Mouse (Mus musculus) mesoderm, embryonic 11.5 days (tissue): ENCODE data around the gene Dennd1c.
"Not testable (repeated sequence)": the region's sequence is repeated elsewhere in the genome, so short reads cannot be mapped to it uniquely, and the experiment has no call there.

ENCODE experiments used
- DNase-seq: peaks from one replicate; pipeline ENCODE4 v3.0.0-alpha.2; 2012; ENCODE audit warnings: low read depth, low spot score

Gene Dennd1c

GRCm38 (mm10) chr17:57095855-57096622 is 17.7 kb upstream of the Dennd1c start:
- DNase-seq, result peak; percentile 58

DNA sequence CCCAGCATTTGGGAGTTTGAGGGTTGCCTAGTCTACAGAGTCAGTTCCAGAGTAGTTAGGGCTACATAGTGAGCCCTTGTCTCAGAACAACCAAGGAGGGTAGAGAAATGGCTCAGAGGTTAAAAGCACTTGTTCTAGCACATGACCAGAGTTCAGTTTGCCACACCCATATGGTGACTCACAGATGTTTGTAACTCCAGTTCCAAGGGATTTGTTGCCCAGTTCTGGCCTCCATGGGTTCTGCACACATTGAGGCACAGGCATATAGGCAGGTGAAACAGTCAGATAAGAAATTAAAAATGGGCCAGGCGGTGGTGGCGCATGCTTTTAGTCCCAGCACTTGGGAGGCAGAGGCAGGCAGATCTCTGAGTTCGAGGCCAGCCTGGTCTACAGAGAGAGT is 15.9 kb upstream of the Dennd1c start:
- DNase-seq, result no peak

GRCm38 (mm10) chr17:57087049-57087832 is 8.9 kb upstream of the Dennd1c start, which contains the start of gene Tubb4a:
Gene Tubb4a, minus strand, starts transcription at chr17:57087782.
- peak; percentile 66 for DNase-seq

DNA sequence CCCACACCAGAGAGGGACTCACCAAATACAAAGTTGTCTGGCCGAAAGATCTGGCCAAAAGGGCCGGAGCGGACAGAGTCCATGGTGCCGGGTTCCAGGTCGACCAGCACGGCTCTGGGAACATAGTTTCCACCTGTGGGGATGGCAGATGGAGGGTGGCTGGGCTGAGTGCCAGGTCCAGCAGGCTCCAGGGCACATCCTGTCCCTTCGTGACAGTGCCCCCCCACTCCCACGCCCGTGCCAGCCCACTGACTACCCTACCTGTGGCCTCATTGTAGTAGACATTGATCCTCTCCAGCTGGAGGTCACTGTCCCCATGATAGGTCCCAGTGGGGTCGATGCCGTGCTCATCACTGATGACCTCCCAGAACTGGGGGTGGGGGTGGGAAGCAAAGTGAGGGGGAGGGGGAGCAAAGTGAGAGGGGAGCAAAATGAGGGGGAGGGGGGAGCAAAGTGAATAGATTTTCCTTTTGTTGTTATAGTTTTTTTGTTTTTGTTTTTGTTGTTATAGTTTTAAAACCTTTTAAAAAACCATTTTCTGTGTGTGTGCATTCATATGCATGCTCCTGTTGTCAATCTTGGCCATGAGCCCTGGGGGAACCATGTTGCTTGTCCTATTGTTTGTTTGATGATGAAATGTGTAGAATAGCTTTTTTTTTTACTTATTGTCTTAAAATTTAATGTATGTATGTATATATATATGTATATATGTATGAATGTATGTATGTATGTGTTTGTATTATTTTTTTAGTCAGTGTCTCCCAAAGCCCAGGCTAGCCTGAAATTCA is 7.8 kb upstream of the Dennd1c start:
- DNase-seq, result no peak

DNA sequence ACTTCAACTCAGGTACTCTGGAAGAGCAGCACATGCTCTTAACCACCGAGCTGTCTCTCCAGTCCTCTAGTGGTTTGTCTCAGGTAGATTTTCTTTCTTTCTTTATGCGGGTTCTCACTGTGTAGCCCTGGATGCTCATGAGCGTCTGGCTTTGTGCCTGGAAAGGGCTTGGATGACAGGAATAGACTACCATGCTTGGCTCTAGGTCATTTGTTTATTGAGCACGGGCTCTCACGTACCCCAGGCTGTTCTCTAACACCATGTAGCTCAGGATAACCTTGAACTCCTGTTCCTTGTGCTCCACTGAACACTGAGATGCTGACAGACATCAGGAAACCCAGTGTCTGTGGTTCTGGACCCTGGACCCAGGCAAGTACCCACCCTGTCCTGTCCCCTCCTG is 4.2 kb upstream of the Dennd1c start:
- no peak for DNase-seq

- no peak for DNase-seq
These were observed 3.0 kb upstream of the Dennd1c start for GRCm38 (mm10) chr17:57081234-57081842.

DNA sequence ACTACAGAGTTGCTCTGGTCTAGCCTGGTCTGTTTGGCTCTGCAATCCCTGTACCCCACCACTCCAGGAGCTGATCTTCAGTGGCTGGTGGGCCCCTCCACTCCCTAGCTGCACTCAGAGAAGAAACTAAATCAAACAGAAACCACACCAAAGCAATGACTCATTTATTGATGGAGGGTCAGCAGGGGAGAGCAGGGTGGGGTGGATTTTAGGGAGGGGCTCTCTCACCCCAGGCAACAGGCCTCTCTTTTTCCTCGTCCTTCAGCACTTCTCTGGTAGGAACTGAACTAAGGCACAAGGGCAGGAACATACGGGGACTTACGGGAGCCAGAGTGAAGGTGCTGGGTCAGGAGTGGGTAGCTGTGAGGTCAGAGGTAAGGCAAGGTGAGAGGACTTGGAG is 1.6 kb upstream of the Dennd1c start:
- no peak for DNase-seq

DNA sequence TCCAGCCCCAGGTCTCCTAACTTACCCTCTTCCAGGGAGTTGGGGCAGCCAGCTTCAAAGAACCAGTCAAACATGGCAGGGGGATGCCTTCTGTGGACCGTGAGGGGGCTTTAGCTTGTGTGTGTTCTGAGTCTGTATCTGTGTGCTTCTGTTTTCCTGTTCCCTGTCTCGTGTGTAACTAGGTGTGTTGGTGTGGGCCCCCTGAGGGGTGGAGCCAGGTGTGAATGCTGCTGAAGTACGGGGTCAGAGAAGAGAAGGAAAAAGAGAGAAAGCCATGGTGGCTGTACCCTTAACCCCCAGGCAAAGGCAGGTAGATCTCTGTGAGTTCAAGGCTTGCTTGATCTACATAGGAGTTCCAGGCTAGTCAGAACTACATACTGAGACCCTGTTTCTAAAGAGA is 1.4 kb downstream of the Dennd1c start:
- DNase-seq, result no peak

- peak; percentile 63 for DNase-seq
These were observed 7.6 kb downstream of the Dennd1c start for GRCm38 (mm10) chr17:57070699-57071098.

- no peak for DNase-seq
These were observed 8.0 kb downstream of the Dennd1c start for GRCm38 (mm10) chr17:57070272-57070671.

DNA sequence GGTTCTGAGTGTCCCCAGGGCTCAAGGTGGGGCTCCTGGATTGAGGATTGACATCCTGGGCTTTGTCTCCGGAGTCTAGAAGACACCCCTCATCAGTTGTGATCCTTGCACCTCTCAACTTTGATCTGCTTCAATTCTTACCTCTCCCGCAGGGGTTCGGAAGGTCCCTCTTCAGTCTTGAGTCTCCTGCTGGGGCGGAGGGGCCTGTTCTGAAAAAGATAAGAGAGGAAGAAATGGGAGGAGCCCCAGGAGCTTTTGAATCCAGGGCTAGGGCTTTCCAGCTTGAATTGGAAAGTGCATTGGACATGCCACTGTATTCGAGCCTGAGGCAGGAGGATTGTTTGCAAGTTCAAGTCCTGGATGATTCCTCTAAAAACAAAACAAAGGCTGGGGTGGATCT is 11.4 kb downstream of the Dennd1c start:
- no peak for DNase-seq

- no peak for DNase-seq
These were observed 15.3 kb downstream of the Dennd1c start for GRCm38 (mm10) chr17:57063031-57063430.

DNA sequence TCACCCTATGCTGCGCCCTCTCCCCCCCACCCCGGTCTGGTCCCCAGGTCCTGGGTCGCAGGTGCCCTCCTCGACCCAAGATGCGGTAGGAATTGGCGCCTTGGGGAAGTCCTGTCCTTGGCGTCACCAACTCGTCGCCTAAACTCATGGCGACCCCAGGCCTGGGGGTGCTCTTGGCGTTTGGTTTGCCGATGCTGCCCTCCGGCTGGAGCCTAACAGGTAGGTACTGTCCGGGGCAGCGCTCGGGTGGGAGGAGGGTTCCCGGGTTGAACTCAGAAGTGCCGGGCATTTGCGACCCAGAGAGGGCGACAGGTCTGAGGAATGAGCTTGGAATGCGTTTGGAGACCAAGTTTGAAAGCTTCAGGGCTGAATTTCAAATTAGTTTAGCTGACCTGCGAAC is 15.8 kb downstream of the Dennd1c start:
- no peak for DNase-seq

- DNase-seq, result no peak
These were observed 16.2 kb downstream of the Dennd1c start for GRCm38 (mm10) chr17:57062011-57062521.

DNA sequence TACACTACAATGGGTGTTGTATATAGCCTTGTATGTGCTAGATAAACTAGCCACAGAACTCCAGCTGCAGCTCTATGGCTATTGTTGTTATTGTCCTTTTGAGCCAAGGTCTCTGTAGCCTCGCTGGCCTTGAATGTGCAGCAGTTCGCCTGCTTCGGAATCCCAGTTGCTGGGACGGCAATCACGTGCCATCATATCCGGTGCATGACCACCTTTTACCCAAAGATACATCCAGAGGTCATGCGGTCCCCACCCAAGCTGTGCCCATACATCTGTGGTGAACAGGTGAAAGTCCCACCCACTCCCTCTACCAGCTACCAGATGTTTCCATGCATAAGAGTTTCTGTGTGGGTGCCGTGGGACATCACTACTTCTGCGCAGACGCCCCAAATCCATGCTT is 17.2 kb downstream of the Dennd1c start:
- DNase-seq, result no peak

- DNase-seq, result peak; percentile 95
These were observed 18.0 kb downstream of the Dennd1c start for GRCm38 (mm10) chr17:57060231-57060801.

DNA sequence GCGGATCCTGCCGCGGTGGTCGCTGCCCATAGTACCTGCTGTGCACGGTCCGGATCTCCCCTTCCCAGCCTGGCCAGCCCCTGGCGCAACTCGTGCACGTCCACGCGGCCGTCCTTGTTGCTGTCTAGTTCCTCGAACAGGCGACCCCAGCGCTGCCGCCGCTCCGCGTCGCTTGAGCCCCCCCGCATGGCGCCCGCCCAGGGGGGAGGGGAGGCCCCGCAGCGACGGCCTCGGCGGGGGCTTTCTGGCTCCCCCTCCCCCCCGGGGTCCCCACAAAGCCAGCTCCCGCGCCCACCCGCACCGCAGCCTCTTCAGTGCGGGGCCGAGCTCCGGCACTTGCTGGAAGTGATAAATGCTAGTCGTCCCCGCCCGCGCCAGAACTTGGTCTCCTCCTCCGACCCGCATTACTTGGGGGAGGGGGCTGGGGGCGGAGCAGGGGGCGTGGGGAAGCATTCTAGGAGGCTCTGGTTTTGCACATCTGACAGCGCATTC is 18.8 kb downstream of the Dennd1c start, which contains the start of gene Slc25a23:
Slc25a23 (minus strand) TSS at position 378 of the 492 bp plus-strand sequence.
- peak; percentile 84 for DNase-seq

DNA sequence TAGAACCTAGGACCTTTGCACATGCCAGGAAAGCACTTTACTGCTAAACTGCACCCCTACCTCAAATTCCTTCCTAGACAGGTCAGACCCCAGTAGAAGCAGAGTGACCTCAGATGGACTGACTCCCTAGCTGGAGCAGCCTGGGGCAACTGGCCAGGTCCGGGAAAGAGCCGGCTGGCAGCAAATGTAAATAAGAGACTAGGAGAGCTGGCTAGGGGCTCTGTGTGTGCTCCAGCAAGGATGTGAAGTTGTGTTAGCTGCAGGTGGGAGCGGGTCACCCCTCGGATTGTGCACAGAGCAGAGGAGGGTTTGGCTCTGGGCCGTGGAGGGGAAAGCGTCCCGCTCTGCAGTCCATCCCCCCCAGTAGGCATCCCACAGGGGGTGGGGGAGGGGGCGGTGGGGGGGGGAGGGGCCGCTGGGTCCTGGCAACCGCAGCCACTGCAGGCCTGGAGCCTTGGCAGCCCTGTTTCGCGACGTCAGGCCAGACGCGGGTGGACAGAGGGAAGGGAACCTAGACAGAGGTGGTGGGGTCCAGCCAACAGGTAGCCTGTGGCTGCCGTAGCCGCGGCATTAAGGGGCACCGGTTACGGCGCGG is 19.3 kb downstream of the Dennd1c start, which contains the start of gene Crb3:
Crb3 (plus strand) TSS at position 215 of the 595 bp plus-strand sequence.
- no peak for DNase-seq

- DNase-seq, result no peak
These were observed 22.1 kb downstream of the Dennd1c start for GRCm38 (mm10) chr17:57056246-57056645.

- DNase-seq, result not testable (repeated sequence)
These were observed 26.6 kb downstream of the Dennd1c start for GRCm38 (mm10) chr17:57051679-57052078.
